Mouse (Mus musculus) lung, postnatal 36 days (tissue): ENCODE measurements around the gene Lrrc1.

Experiments
- DNase-seq: peaks from one replicate; pipeline ENCODE4 v3.0.0; 2022; ENCODE audit warnings: mixed read lengths

Gene Lrrc1

DNA sequence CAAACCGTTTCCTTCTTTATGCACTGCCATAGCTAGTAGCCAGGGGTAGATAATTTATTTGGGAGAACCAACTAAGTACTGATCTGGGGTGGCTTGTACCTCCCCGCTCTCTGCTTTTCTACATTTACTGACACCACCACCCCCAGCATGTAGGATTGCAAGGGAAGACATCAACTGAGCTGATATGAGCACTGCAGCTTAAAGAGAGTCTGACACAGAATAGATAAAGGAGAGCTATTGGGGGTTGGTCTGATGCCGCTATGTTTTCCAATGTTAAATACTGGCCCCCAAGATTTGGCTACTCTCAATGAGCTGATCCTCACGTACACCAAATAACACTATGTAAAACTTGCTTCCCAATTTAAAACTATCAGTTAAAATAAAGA, 124.5 kb downstream of the Lrrc1 start:
- DNase-seq, result no peak

GRCm38 (mm10) chr9:77419501-77420199, 125.0 kb downstream of the Lrrc1 start:
- DNase-seq, result no peak

GRCm38 (mm10) chr9:77418800-77419199, 125.9 kb downstream of the Lrrc1 start:
- no peak for DNase-seq

- DNase-seq, result no peak
Observed at GRCm38 (mm10) chr9:77416486-77416885, 128.2 kb downstream of the Lrrc1 start.

GRCm38 (mm10) chr9:77416002-77416401, 128.7 kb downstream of the Lrrc1 start:
- no peak for DNase-seq

DNA sequence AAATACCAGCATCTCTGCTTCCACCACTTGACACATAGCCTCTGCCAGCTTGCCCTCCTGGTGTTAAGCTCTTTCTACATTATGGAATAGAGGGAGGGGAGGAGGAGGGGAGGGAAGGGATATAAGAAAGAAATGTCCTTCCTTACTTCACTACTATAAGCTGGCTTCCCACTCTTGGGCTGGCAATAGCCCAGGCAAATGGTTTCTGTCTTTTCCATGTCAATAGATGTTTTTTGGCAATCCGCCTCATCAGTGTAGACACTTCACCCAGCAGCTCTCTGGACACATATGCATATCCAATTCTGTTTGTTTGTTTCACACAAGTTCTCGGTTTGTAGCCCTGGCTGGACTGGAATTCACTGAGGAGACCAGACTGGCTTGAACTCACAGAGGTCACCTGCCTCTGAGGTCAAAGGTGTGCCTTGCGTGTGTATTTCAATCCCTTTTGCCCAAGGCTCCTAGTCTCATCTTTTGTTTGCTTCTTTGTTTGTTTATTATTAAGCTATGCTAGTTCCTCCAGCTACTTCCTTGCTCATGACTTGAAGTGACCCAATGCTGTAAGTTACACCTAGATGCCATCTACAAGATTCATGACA, 132.7 kb downstream of the Lrrc1 start:
- DNase-seq, result no peak

- DNase-seq, result no peak
Observed at GRCm38 (mm10) chr9:77410968-77411367, 133.7 kb downstream of the Lrrc1 start.

DNA sequence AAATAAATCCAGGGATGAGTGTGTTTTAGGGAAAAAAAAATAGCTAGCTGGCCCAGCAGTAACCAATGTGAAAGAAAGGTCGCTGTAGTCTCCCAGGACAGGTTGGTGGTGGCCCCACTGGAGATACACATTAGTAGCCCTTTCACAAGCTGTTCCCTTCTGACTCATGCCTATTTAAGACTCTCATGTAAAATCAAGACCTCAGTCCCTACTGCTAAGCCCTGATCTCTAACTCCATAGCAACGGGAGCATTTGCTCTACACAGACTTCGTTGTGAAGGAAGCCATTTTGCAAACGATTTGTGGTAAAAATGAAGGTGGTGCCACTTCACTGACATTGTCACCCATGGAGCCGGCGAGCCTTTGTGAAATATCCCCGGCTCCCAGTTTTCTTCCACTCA, 134.1 kb downstream of the Lrrc1 start:
- DNase-seq, result no peak

- no peak for DNase-seq
Observed at GRCm38 (mm10) chr9:77408053-77408603, 136.5 kb downstream of the Lrrc1 start.

DNA sequence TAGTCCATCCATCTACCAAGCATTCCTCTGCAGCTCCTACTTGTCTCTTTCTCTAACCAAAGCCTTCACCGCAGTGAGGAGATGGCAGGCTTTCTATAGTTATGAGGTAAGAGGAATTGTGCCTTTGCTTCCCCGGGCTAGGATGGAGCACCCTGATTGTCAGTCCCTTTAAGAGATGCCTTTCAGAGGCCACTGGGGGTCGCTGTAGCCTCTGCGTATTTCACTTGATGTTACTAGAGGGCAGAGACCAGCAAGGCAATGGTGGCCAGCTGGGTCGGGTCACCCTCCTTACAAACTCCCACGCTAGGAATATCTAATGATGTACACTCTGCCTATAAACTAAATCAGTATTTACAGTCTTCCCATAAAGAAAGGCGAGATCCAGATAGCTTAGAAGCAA, 137.8 kb downstream of the Lrrc1 start:
- peak; percentile 65 for DNase-seq

DNA sequence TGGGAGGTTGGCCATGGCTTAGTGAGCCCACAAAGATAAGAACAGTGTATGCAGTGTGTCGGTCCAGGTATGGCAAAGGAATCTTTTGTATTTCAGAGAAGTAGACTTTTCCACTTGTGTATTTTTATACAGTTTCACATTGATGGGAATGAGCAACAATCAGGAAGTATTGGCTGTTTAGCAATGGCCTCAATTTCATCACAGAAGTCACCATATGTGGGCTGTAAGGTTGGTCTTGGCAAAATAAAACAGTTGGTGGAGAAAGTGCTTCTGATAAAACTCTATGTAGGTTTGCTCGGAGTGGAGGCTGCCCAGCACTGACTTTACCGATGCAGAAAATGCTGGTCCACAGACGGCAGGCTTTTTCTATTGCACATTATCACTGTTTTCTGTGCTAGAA, 140.2 kb downstream of the Lrrc1 start:
- DNase-seq, result no peak

DNA sequence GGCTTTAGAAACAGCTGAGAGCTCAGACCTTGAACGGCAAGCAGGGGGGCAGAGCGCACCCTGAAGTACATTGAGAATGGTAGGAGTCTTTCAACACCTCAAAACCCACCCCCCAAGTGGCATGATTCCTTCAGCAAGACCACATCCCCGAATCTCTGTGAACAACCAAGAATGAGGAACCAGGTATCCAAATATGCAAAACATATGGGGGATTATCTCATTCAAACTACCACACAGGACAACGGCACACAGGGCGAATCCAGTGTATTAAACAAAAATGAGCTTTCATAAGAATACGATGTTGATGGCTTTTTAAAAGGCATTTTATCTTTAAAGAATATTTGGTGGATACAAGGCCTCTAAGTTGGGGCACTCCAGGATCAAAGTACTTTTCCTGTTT, 140.7 kb downstream of the Lrrc1 start:
- DNase-seq, result no peak

DNA sequence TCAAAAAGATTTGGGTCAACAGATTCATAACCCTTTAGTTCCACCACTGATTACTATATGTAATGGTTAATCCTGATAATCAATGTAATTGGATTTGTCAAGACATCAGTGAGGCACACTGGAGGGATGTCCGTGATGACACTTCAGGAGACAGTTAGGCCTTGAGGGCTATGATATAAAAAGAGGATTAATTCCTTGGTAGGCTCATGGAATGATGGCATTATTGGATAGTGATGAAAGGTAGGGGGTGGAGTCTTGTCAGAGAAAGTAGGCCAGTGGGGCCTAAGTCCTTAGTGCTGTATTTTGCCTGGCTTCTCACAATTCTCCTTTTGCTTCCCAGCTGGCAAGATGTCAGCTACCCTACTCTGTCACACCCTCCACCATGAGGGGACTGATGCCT, 141.7 kb downstream of the Lrrc1 start:
- DNase-seq, result no peak

- DNase-seq, result no peak
Observed at GRCm38 (mm10) chr9:77399801-77400200, 144.9 kb downstream of the Lrrc1 start.

DNA sequence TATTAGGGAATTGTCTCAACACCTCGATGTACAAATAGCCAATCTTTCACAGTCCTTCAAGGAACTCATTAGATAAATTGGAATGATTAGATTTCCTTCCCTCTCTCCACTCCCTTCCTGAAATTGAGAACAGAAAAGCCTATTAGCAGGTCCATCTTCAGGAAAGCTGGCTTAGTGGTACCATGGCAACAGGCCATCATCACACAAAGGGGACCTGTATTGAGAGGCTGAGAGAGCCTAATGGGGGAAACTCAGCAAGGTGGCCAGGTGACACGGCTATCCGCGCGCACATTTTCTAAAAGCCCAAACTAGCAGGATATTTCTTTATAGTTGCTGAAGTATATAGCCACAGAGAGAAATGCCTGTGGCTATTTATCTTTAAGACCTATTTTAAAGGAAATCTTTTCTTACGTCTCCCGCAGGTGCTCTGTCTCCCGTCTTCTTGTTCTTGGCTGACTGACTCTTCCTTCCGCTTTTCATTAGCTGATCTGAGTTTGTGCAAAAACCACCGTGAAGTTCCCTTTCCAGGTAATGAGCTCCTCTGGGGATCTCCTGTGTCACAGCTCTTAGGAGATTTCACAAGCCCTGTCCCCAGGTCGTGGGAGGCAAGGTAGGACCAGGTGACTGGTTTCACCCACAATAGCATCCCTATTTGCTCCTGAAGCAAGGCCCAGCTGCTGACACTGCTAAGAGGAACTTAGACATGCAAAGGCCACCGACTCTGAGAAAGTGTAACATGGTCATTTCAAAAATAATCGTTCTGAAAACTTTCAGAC, 145.6 kb downstream of the Lrrc1 start:
- no peak for DNase-seq

DNA sequence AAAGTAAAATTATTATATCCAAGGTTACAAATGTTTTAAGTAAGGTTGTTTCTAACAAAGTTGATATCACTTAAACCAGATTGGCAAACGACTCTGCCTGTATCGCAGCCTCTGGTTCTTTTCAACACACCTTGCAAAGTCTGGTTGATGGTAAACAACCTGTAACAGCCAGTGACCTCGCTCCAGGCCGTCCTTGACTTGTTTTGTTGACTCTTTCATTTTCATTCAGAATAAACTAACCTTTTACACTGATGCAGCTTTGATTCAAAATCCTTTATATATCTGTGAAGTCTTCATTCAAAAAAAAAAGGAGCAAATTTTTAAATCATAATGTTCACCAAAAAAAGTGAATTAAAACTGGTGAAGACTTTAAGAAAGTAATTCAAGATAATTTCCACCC, 147.6 kb downstream of the Lrrc1 start:
- DNase-seq, result no peak

GRCm38 (mm10) chr9:77391248-77391647, 153.4 kb downstream of the Lrrc1 start:
- no peak for DNase-seq

DNA sequence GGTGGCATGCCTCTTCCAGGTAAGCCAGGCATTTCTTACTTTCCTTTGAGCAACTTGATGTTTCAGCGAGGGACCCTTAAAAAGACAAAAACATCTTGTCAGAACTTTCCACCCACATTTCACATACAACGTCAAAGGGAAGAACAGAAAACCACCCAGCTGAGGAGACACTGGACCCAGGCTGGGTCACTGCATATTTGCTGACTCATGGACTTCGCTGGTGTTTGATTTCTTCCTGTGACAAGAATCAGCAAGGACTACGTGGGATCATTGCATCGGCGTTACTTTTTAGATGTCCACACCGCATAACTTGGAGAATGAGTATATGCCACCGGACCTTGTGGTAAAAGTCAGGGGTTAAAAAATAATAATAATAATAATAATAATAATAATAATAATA, 155.7 kb downstream of the Lrrc1 start:
- DNase-seq, result no peak

DNA sequence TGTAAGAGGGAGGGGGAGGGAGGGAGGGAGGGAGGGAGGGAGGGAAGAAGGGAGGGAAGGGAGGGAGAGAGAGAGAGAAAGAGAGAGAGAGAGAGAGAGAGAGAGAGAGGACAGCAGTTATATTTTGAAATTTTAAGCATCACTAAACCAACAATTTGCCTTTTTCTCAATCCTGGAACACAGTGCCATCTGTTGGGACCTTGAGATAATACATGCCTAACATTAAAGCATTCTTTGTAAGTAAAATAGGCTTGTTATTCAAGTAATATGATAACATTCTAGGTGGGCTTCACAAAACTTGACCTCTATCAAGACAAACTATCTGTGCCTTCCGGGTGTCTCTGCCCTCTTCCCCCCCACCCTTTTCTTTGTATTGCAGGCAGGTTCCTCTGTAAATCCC, 157.9 kb downstream of the Lrrc1 start:
- peak; percentile 12 for DNase-seq

DNA sequence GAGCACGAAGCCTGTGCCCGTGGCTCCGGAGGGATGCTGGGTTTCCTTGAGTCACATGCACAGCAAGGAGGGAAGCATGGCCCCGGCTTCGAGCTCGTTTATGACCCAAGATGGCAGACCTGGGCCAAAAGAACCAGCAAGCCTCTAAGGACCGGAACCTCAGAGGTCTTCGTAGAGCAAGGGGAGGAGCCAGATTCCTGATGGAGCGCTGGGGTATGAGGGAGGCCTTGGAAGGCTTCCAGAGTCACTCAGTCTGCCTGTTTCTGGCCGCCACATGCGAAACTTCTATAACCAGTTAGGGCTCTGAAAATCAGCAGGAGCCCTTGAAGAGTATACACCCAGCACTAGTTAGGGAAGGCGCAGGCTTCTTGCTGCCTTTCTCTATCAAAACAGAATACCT, 159.1 kb downstream of the Lrrc1 start:
- no peak for DNase-seq

- no peak for DNase-seq
Observed at GRCm38 (mm10) chr9:77384651-77385050, 160.0 kb downstream of the Lrrc1 start.

DNA sequence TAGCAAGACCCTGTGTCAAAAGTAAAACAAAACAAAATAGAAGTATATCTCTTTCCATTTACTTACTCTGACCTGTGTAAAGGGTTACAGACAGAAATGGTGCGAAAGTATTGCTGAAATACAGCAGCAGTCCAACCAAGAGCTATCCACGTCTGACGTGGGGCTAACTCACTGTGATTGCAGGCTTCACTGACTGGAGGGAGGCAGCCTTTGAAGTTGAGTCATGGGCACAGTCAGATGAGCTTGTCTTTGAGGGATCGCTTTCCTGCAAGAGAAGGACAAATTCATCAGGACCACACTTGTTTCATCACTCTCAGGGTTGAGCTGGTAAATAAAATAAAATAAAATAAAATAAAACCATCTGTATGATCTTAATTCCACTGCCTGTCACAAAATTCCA, 160.7 kb downstream of the Lrrc1 start:
- DNase-seq, result no peak

GRCm38 (mm10) chr9:77382514-77382913, 162.2 kb downstream of the Lrrc1 start:
- no peak for DNase-seq

DNA sequence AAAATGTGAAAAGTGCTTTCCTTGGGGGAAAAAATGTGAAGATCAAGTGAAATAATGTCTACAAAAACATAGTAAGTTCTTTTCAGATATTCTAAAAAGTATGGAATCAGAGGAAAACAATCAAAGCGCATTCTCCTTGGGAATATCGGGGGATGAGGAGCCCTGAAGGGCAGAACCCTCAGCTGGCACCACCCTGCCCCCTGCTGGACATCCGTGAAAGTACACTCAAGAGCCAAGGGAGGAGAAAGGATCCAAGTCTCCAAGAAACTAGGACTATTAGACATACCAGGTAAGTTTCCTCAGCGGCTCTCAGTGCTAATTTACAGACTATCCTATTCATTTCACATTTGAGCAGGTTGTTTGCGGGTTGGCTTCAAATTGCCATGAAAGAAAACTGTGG, 163.1 kb downstream of the Lrrc1 start:
- peak; percentile 79 for DNase-seq
